Mouse (Mus musculus): Measurements from ENCODE around the gene Rbp3. TPM values are rescaled to one million over a fixed set of nuclear protein-coding genes. Genes with fewer than 3 reads are reported as not detected.

The Rbp3 gene
- not detected in 2 replicates for total RNA-seq (2017)

DNA sequence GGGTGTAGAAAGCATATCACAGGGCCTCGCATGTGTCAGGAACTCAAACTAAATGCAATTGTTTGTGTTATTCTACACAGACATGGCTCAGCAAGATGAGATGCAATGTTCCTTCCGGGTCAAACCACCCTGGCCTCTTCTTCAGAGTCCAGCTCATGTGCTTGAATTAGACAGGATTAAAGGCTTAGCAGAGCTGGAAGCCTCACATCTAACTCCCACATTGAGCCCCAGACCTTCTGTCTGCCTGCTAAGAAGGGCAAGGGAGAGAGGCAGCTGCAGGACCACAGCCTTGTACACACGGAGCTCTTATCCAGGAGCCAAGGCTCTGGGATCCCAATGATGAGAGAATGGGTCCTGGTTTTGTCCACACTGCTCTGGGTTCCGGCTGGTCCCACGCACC is at the start of gene Rbp3:
TSS of gene Rbp3 (plus strand) at position 243 of the 400 bp plus-strand sequence.
- no peak for ATAC-seq (replicated peaks in 1 of 2; ENCODE audit: insufficient read depth in 1 of 2, low FRiP score in 2 of 2, low TSS enrichment in 1 of 2, low read depth in 1 of 2, poor library complexity in 2 of 2, severe bottlenecking in 2 of 2)

GRCm38 (mm10) chr14:33904851-33905250 is 49.0 kb upstream of the Rbp3 start:
- ATAC-seq (replicated peaks in 1 of 2; ENCODE audit: insufficient read depth in 1 of 2, low FRiP score in 2 of 2, low TSS enrichment in 1 of 2, low read depth in 1 of 2, poor library complexity in 2 of 2, severe bottlenecking in 2 of 2): no peak

- ATAC-seq (replicated peaks in 1 of 2; ENCODE audit: insufficient read depth in 1 of 2, low FRiP score in 2 of 2, low TSS enrichment in 1 of 2, low read depth in 1 of 2, poor library complexity in 2 of 2, severe bottlenecking in 2 of 2): peak in 1 of 2 experiments; percentile 32; a peak in 2 of 4 replicates
Measured at GRCm38 (mm10) chr14:33913727-33914126, 40.1 kb upstream of the Rbp3 start.

GRCm38 (mm10) chr14:33914206-33914605 is 39.6 kb upstream of the Rbp3 start:
- ATAC-seq (replicated peaks in 1 of 2; ENCODE audit: insufficient read depth in 1 of 2, low FRiP score in 2 of 2, low TSS enrichment in 1 of 2, low read depth in 1 of 2, poor library complexity in 2 of 2, severe bottlenecking in 2 of 2): no peak

DNA sequence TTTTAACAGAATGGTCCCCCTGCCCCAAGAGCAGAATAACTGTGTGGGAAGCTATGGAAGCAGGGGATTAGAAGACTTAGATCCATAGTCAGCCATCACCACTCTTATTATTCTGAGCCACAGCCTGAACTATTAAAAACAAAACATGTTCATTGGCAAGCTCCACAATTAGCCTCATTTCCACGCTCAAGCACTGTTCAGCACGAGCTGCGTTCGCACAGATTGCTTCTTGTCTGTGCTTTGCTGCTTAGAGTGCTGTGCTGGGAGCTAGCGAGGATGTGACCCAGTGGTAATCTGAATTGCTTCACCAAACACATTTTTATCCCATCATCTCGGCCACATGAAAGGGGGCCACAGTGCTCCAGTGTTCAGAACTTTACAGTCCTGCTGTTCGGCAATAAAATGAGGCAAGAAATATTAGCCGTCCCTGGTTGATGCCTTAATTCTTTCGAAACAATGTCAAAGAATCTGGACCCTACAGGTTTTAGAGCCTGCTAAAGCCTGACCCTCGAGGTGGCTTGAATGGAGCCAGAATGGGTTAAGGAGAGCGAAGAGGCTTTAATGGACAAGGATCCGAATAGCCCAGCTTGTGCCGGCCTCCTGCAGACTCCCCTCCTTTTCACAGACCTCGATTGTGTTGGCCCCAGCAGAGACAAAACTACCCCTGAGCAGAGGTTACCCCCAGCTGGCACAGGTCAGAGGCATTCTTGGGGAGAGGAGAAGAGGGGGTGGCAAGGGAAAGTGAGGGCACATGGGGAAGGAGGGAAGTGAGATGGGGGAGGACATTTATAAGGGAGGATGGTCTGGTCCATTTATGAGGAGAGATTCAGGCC is 32.9 kb upstream of the Rbp3 start:
- no peak for ATAC-seq (replicated peaks in 1 of 2; ENCODE audit: insufficient read depth in 1 of 2, low FRiP score in 2 of 2, low TSS enrichment in 1 of 2, low read depth in 1 of 2, poor library complexity in 2 of 2, severe bottlenecking in 2 of 2)

DNA sequence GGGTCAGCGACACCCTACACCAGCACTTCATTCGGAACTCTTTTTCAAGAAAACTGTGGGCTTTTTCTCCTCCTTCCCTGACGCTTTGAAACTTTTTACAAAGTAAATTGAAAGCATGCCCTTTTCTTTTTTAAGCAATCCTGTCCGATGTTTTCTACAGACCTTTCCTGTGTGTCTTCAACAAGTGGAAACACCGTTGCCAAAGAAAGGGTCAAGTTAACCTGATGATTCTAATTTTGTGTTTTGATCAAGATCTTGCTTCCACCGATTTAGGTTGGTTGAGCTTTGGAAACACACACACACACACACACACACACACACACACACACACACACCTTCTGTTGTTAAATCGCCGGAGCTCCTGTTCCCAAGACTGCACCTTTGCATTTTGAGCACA is 31.0 kb upstream of the Rbp3 start:
- no peak for ATAC-seq (replicated peaks in 1 of 2; ENCODE audit: insufficient read depth in 1 of 2, low FRiP score in 2 of 2, low TSS enrichment in 1 of 2, low read depth in 1 of 2, poor library complexity in 2 of 2, severe bottlenecking in 2 of 2)

GRCm38 (mm10) chr14:33923168-33924070 is 30.4 kb upstream of the Rbp3 start, which contains the start of gene Gdf10:
Gene Gdf10, plus strand, starts transcription at chr14:33923587.
- ATAC-seq (replicated peaks in 1 of 2; ENCODE audit: insufficient read depth in 1 of 2, low FRiP score in 2 of 2, low TSS enrichment in 1 of 2, low read depth in 1 of 2, poor library complexity in 2 of 2, severe bottlenecking in 2 of 2): no peak

- ATAC-seq (replicated peaks in 1 of 2; ENCODE audit: insufficient read depth in 1 of 2, low FRiP score in 2 of 2, low TSS enrichment in 1 of 2, low read depth in 1 of 2, poor library complexity in 2 of 2, severe bottlenecking in 2 of 2): no peak
Measured at GRCm38 (mm10) chr14:33931853-33932252, 21.9 kb upstream of the Rbp3 start.

GRCm38 (mm10) chr14:33932935-33933703 is 20.7 kb upstream of the Rbp3 start:
- no peak for ATAC-seq (replicated peaks in 1 of 2; ENCODE audit: insufficient read depth in 1 of 2, low FRiP score in 2 of 2, low TSS enrichment in 1 of 2, low read depth in 1 of 2, poor library complexity in 2 of 2, severe bottlenecking in 2 of 2)

GRCm38 (mm10) chr14:33933778-33934317 is 20.0 kb upstream of the Rbp3 start:
- ATAC-seq (replicated peaks in 1 of 2; ENCODE audit: insufficient read depth in 1 of 2, low FRiP score in 2 of 2, low TSS enrichment in 1 of 2, low read depth in 1 of 2, poor library complexity in 2 of 2, severe bottlenecking in 2 of 2): no peak

- ATAC-seq (replicated peaks in 1 of 2; ENCODE audit: insufficient read depth in 1 of 2, low FRiP score in 2 of 2, low TSS enrichment in 1 of 2, low read depth in 1 of 2, poor library complexity in 2 of 2, severe bottlenecking in 2 of 2): peak; percentile 86 to 87
Measured at GRCm38 (mm10) chr14:33939117-33939516, 14.7 kb upstream of the Rbp3 start.

- ATAC-seq (replicated peaks in 1 of 2; ENCODE audit: insufficient read depth in 1 of 2, low FRiP score in 2 of 2, low TSS enrichment in 1 of 2, low read depth in 1 of 2, poor library complexity in 2 of 2, severe bottlenecking in 2 of 2): no peak
Measured at GRCm38 (mm10) chr14:33940739-33941138, 13.1 kb upstream of the Rbp3 start, which contains the start of gene Gdf2. Gene Gdf2, plus strand, starts transcription at chr14:33941039.

DNA sequence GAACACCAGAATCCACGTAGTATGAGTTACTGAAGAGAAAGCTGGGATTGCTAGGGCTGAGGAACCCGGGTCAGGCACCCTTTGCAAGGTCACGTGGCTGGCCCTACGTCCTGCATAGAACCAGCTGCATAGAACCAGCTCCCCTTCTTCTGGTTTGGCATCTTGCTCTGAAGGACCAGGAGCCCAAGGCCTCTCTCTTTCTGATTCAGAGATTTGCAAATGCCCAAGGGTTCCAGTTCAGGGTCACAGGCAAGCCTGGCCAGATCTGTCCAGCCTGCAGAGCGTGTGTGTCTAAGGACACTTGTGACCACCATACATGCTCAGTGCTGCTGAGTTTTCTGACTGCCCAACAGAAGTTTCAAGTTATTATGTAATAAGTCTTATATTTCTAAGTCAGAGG is 11.6 kb upstream of the Rbp3 start:
- ATAC-seq (replicated peaks in 1 of 2; ENCODE audit: insufficient read depth in 1 of 2, low FRiP score in 2 of 2, low TSS enrichment in 1 of 2, low read depth in 1 of 2, poor library complexity in 2 of 2, severe bottlenecking in 2 of 2): no peak

- ATAC-seq (replicated peaks in 1 of 2; ENCODE audit: insufficient read depth in 1 of 2, low FRiP score in 2 of 2, low TSS enrichment in 1 of 2, low read depth in 1 of 2, poor library complexity in 2 of 2, severe bottlenecking in 2 of 2): no peak
Measured at GRCm38 (mm10) chr14:33946125-33946524, 7.7 kb upstream of the Rbp3 start.

GRCm38 (mm10) chr14:33952233-33952981 is 1.4 kb upstream of the Rbp3 start:
- no peak for ATAC-seq (replicated peaks in 1 of 2; ENCODE audit: insufficient read depth in 1 of 2, low FRiP score in 2 of 2, low TSS enrichment in 1 of 2, low read depth in 1 of 2, poor library complexity in 2 of 2, severe bottlenecking in 2 of 2)

DNA sequence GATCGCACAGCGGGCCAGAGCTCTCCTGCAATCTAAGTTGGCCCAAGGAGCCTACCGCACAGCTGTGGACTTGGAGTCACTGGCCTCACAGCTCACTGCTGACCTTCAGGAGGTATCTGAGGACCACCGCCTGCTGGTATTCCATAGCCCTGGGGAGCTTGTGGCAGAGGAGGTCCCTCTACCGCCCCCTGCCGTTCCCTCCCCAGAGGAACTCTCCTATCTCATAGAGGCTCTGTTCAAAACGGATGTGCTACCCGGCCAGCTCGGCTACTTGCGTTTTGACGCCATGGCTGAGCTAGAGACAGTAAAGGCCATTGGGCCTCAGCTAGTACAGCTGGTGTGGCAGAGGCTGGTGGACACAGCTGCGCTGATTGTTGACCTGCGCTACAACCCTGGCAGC is 2.3 kb downstream of the Rbp3 start:
- no peak for ATAC-seq (replicated peaks in 1 of 2; ENCODE audit: insufficient read depth in 1 of 2, low FRiP score in 2 of 2, low TSS enrichment in 1 of 2, low read depth in 1 of 2, poor library complexity in 2 of 2, severe bottlenecking in 2 of 2)

- no peak for ATAC-seq (replicated peaks in 1 of 2; ENCODE audit: insufficient read depth in 1 of 2, low FRiP score in 2 of 2, low TSS enrichment in 1 of 2, low read depth in 1 of 2, poor library complexity in 2 of 2, severe bottlenecking in 2 of 2)
Measured at GRCm38 (mm10) chr14:33958186-33958585, 4.4 kb downstream of the Rbp3 start.
